7 mouse cellular contexts compared by ENCODE assay signal in genomic region chr11:96261323-96261890, GRCm38 (mm10). TPM values are rescaled to one million over a fixed set of nuclear protein-coding genes. Genes with fewer than 3 reads are reported as not detected.
DNase-seq lines count a peak whose midpoint lies in the region; ATAC-seq and TF ChIP-seq lines count a peak whose summit lies in the region.

No protein-coding gene starts in this region.

- no peak overlapping the region for H3K27ac ChIP-seq in layer of hippocampus, adult 2 months

- no peaks in the 10 kb centered on the region for H3K27me3 ChIP-seq in Patski

- in situ Hi-C loops in Patski (cut with MboI; ENCODE audit: low pct_unique_long_range_greater_than_20kb) = loop anchor here (25.0 kb wide), 1 partner anchor 1174 kb away; the partner anchor contains the start of gene Itga3

- no peak overlapping the region for H3K4me3 ChIP-seq in layer of hippocampus, adult 2 months

- TF ChIP-seq CTCF in layer of hippocampus, adult 2 months (conservative IDR thresholded peaks at IDR 0.05) = peak; percentile 70
- peak; percentile 99 for TF ChIP-seq CTCF in Patski (IDR thresholded peaks at IDR 0.05)

- peak; percentile 22 for ATAC-seq in Patski
- no peak for ATAC-seq in erythroid progenitor cell, adult 5-6 weeks (replicated peaks; ENCODE audit: low FRiP score, poor library complexity, severe bottlenecking)

- CTCF ChIA-PET in Patski (lab: Charles Lee) = interaction anchor here (1.0 to 1.9 kb wide), 6 partner anchors 10 to 479 kb away, joined by 3 to 7 read pairs (median 3); partner anchors contain the start of gene Hoxb9

- no peak for DNase-seq in layer of hippocampus, adult 2 months (ENCODE audit: low spot score in 2 of 2)
- no peak for DNase-seq in layer of hippocampus, adult 9-11 months
- DNase-seq in Patski (ENCODE audit: low read depth, low spot score) = no peak
- DNase-seq in embryo, embryonic 11 days = peak; percentile 91
- DNase-seq in kidney, postnatal 36 days = peak; percentile 94 to 97
- peak; percentile 90 for DNase-seq in neural tube, embryonic 10.5 days (ENCODE audit: extremely low spot score, low spot score)

- POLR2A ChIA-PET in Patski (lab: Charles Lee) = interaction anchor here (0.6 to 1.5 kb wide), 9 partner anchors 11 to 221 kb away, joined by 3 to 5 read pairs (median 3); no protein-coding TSS in a partner anchor

RNA-seq across cellular contexts. Expression of gene Hoxb9, which starts 9.8 kb away (rescaled TPM):
- not detected for total RNA-seq in layer of hippocampus, adult 2 months (2021)
- 111 TPM for polyA plus RNA-seq in Patski (2021)
- not detected in 2 replicates for total RNA-seq in erythroid progenitor cell, adult 5-6 weeks (2015; ENCODE audit: low replicate concordance)
- total RNA-seq in erythroid progenitor cell, adult 5-6 weeks (2017; ENCODE audit: low replicate concordance) = not detected in 2 replicates

RNA-seq across cellular contexts. Expression of gene Hoxb8, which starts 20.3 kb away (rescaled TPM):
- not detected for total RNA-seq in layer of hippocampus, adult 2 months (2021)
- polyA plus RNA-seq in Patski (2021) = 118 TPM
- total RNA-seq in erythroid progenitor cell, adult 5-6 weeks (2015; ENCODE audit: low replicate concordance) = not detected in 2 replicates
- total RNA-seq in erythroid progenitor cell, adult 5-6 weeks (2017; ENCODE audit: low replicate concordance) = not detected in 2 replicates

RNA-seq across cellular contexts. Expression of gene Hoxb7, which starts 25.0 kb away (rescaled TPM):
- not detected for total RNA-seq in layer of hippocampus, adult 2 months (2021)
- polyA plus RNA-seq in Patski (2021) = 98.7 TPM
- total RNA-seq in erythroid progenitor cell, adult 5-6 weeks (2015; ENCODE audit: low replicate concordance) = not detected in 2 replicates
- not detected in 2 replicates for total RNA-seq in erythroid progenitor cell, adult 5-6 weeks (2017; ENCODE audit: low replicate concordance)

RNA-seq across cellular contexts. Expression of gene Hoxb6, which starts 30.9 kb away (rescaled TPM):
- total RNA-seq in layer of hippocampus, adult 2 months (2021) = not detected
- polyA plus RNA-seq in Patski (2021) = 69.7 TPM
- total RNA-seq in erythroid progenitor cell, adult 5-6 weeks (2015; ENCODE audit: low replicate concordance) = not detected in 2 replicates
- not detected in 2 replicates for total RNA-seq in erythroid progenitor cell, adult 5-6 weeks (2017; ENCODE audit: low replicate concordance)

RNA-seq across cellular contexts. Expression of gene Hoxb5, which starts 41.7 kb away (rescaled TPM):
- not detected for total RNA-seq in layer of hippocampus, adult 2 months (2021)
- 24.4 TPM for polyA plus RNA-seq in Patski (2021)
- total RNA-seq in erythroid progenitor cell, adult 5-6 weeks (2015; ENCODE audit: low replicate concordance) = not detected in 2 replicates
- total RNA-seq in erythroid progenitor cell, adult 5-6 weeks (2017; ENCODE audit: low replicate concordance) = not detected in 2 replicates

Comparison
In these comparisons a context has a peak if more than half of its experiments do, and no peak if none do; other contexts are left out.
1. DNase-seq: peak in embryo, embryonic 11 days (single experiment), kidney, postnatal 36 days (2 of 2) and neural tube, embryonic 10.5 days (single experiment); none in layer of hippocampus, adult 2 months (0 of 2), layer of hippocampus, adult 9-11 months (single experiment) and Patski (single experiment).